Mouse (Mus musculus) embryonic facial prominence, embryonic 14.5 days (tissue): ENCODE results near the gene Snorc. TPM values are rescaled to one million over a fixed set of nuclear protein-coding genes. Genes with fewer than 3 reads are reported as not detected.

ENCODE experiments used
- ATAC-seq: fragments of 200-750 bp; cut with Nextera tagmentation; 2 replicates; pipeline ENCODE4 v1.8.0; 2017; ENCODE audit warnings: low read depth, moderate number of reproducible peaks, moderate TSS enrichment
- DNase-seq: peaks from one replicate; pipeline ENCODE4 v3.0.0-alpha.2; 2015; ENCODE audit warnings: low spot score
- H3K27ac ChIP-seq: fragments of 300-500 bp; sonication (generic); replicated peaks from 2 replicates; pipeline ENCODE4 v1.5.1; 2014; ENCODE audit warnings: low read depth, mild to moderate bottlenecking, low read length, moderate library complexity
- H3K27me3 ChIP-seq: fragments of 300-500 bp; sonication (generic); replicated peaks from 2 replicates; pipeline ENCODE4 v1.6.1; 2014; ENCODE audit warnings: low read length; ENCODE audit not compliant: control insufficient read depth, insufficient read depth
- H3K36me3 ChIP-seq: fragments of 300-500 bp; sonication (generic); 2 replicates; pipeline ENCODE4 v1.6.1; 2014; ENCODE audit warnings: low read length, mixed read lengths; ENCODE audit not compliant: control insufficient read depth, insufficient read depth
- H3K4me1 ChIP-seq: fragments of 300-500 bp; sonication (generic); 2 replicates; pipeline ENCODE4 v1.6.1; 2014; ENCODE audit warnings: antibody characterized with exemption, low read length; ENCODE audit not compliant: control insufficient read depth, insufficient read depth
- H3K4me2 ChIP-seq: fragments of 300-500 bp; sonication (generic); 2 replicates; pipeline ENCODE4 v1.6.1; 2014; ENCODE audit warnings: low read depth, mild to moderate bottlenecking, low read length, moderate library complexity, mixed read lengths
- H3K4me3 ChIP-seq: fragments of 300-500 bp; sonication (generic); 2 replicates; pipeline ENCODE4 v1.5.1; 2014; ENCODE audit warnings: low read depth, mild to moderate bottlenecking, low read length
- H3K9ac ChIP-seq: fragments of 300-500 bp; sonication (generic); 2 replicates; pipeline ENCODE4 v1.6.1; 2014; ENCODE audit warnings: low read depth, mild to moderate bottlenecking, low read length, moderate library complexity, mixed read lengths
- H3K9me3 ChIP-seq: fragments of 300-500 bp; sonication (generic); 2 replicates; pipeline ENCODE4 v1.6.1; 2016; ENCODE audit warnings: low read length; ENCODE audit not compliant: control insufficient read depth
- WGBS: fragments of 180-500 bp; shearing (Covaris S2); extraction: QIAGEN DNeasy Blood & Tissue Kit; methylation state at CpG from one replicate; pipeline ENCODE4 v1.1.7; 2014; 5-methylcytosine and 5-hydroxymethylcytosine counted together
- polyA plus RNA-seq: library from polyadenylated mRNA; unstranded; fragments of >200 nt; fragmentation: Nextera tagmentation; extraction: Ambion mirVana; gene quantifications from 2 replicates; pipeline ENCODE4 v1.2.1, GENCODE M21; 2014

The Snorc gene
- polyA plus RNA-seq, 1 experiment from 2014 or later, result 19.9 TPM

- Histone ChIP-seq H3K9me3 (no peaks in the 10 kb centered on the region), H3K27me3 (no peaks in the 10 kb centered on the region), H3K4me2 (no peak overlapping the region), H3K36me3 (no peaks in the 10 kb centered on the region), H3K4me3 (no peak overlapping the region), H3K9ac (no peak overlapping the region), H3K27ac (no peak overlapping the region), H3K4me1 (no peaks in the 10 kb centered on the region)
- DNase-seq, result peak; percentile 27
- 68% methylated on average over 6 of the region's 6 CpGs for WGBS
- ATAC-seq, result no peak
These were observed 1.8 kb upstream of the Snorc start for GRCm38 (mm10) chr1:87468321-87468720.

- Histone ChIP-seq H3K27ac (peak overlapping the region; percentile 48; the same call in 1 of the 2 replicates), H3K4me2 (no peak overlapping the region), H3K9me3 (no peaks in the 10 kb centered on the region), H3K9ac (no peak overlapping the region), H3K36me3 (no peaks in the 10 kb centered on the region), H3K4me3 (no peak overlapping the region), H3K4me1 (peaks cover 5% of the 10 kb centered on the region; the same call in 1 of the 2 replicates), H3K27me3 (peaks cover 29% of the 10 kb centered on the region)
- 70% methylated on average over 7 of the region's 7 CpGs for WGBS
- peak; percentile 27 for DNase-seq
- ATAC-seq, result 0 out of 2 replicates have a peak, but pooled peaks have one; percentile 12
These were observed 1.8 kb downstream of the Snorc start for GRCm38 (mm10) chr1:87471914-87472313.

- no peak overlapping the region for H3K4me2 ChIP-seq
- H3K27me3 ChIP-seq, result peaks cover 29% of the 10 kb centered on the region
- ATAC-seq, result no peak
- no peak overlapping the region for H3K4me3 ChIP-seq
- no peaks in the 10 kb centered on the region for H3K9me3 ChIP-seq
- H3K27ac ChIP-seq, result peak overlapping the region; percentile 48
- peaks cover 5% of the 10 kb centered on the region; the same call in 1 of the 2 replicates for H3K4me1 ChIP-seq
- H3K9ac ChIP-seq, result no peak overlapping the region
- no peaks in the 10 kb centered on the region for H3K36me3 ChIP-seq
- WGBS, result 80% methylated on average over 7 of the region's 7 CpGs
- DNase-seq, result no peak
These were observed 2.5 kb downstream of the Snorc start for GRCm38 (mm10) chr1:87472576-87472975.

GRCm38 (mm10) chr1:87475076-87475895 is 5.2 kb downstream of the Snorc start:
- DNase-seq (no peak), ATAC-seq (no peak)
- WGBS, result 2% methylated on average over 24 of the region's 42 CpGs
- peak overlapping the region; percentile 52 for H3K9ac ChIP-seq
- no peaks in the 10 kb centered on the region for H3K36me3 ChIP-seq
- peaks cover 5% of the 10 kb centered on the region; the same call in 1 of the 2 replicates for H3K4me1 ChIP-seq
- H3K4me2 ChIP-seq, result peak overlapping the region; percentile 63
- H3K27me3 ChIP-seq, result peaks cover 29% of the 10 kb centered on the region
- no peaks in the 10 kb centered on the region for H3K9me3 ChIP-seq
- H3K27ac ChIP-seq, result no peak overlapping the region
- peak overlapping the region; percentile 33 for H3K4me3 ChIP-seq

- Histone ChIP-seq H3K36me3 (no peaks in the 10 kb centered on the region), H3K4me2 (no peak overlapping the region), H3K27me3 (no peaks in the 10 kb centered on the region), H3K27ac (no peak overlapping the region), H3K4me1 (no peaks in the 10 kb centered on the region), H3K9me3 (no peaks in the 10 kb centered on the region), H3K9ac (no peak overlapping the region), H3K4me3 (no peak overlapping the region)
- WGBS, result 80% methylated on average over 4 of the region's 4 CpGs
- ATAC-seq, result no peak
- DNase-seq, result no peak
These were observed 12.5 kb downstream of the Snorc start for GRCm38 (mm10) chr1:87482546-87482945.

GRCm38 (mm10) chr1:87486386-87486785 is 16.3 kb downstream of the Snorc start:
- Histone ChIP-seq H3K9me3 (no peaks in the 10 kb centered on the region), H3K4me1 (no peaks in the 10 kb centered on the region), H3K4me3 (no peak overlapping the region), H3K27me3 (no peaks in the 10 kb centered on the region), H3K27ac (no peak overlapping the region), H3K4me2 (no peak overlapping the region), H3K9ac (no peak overlapping the region), H3K36me3 (no peaks in the 10 kb centered on the region)
- 54% methylated on average over 6 of the region's 6 CpGs for WGBS
- no peak for ATAC-seq
- DNase-seq, result peak; percentile 30

- ATAC-seq (no peak), DNase-seq (no peak)
- no peaks in the 10 kb centered on the region for H3K9me3 ChIP-seq
- H3K27me3 ChIP-seq, result no peaks in the 10 kb centered on the region
- WGBS, result 92% methylated on average over 3 of the region's 3 CpGs
- no peaks in the 10 kb centered on the region for H3K4me1 ChIP-seq
- no peak overlapping the region for H3K4me2 ChIP-seq
- no peak overlapping the region for H3K27ac ChIP-seq
- H3K36me3 ChIP-seq, result no peaks in the 10 kb centered on the region
- no peak overlapping the region for H3K9ac ChIP-seq
- H3K4me3 ChIP-seq, result no peak overlapping the region
These were observed 22.2 kb downstream of the Snorc start for GRCm38 (mm10) chr1:87492285-87492684.

GRCm38 (mm10) chr1:87493542-87493941 is 23.5 kb downstream of the Snorc start:
- no peaks in the 10 kb centered on the region for H3K4me1 ChIP-seq
- no peaks in the 10 kb centered on the region for H3K27me3 ChIP-seq
- ATAC-seq (no peak), DNase-seq (no peak)
- H3K9me3 ChIP-seq, result no peaks in the 10 kb centered on the region
- H3K4me3 ChIP-seq, result no peak overlapping the region
- H3K9ac ChIP-seq, result no peak overlapping the region
- 79% methylated on average over 4 of the region's 4 CpGs for WGBS
- no peak overlapping the region for H3K4me2 ChIP-seq
- no peaks in the 10 kb centered on the region for H3K36me3 ChIP-seq
- H3K27ac ChIP-seq, result no peak overlapping the region

GRCm38 (mm10) chr1:87505524-87505923 is 35.5 kb downstream of the Snorc start:
- ATAC-seq (no peak), DNase-seq (no peak)
- H3K4me1 ChIP-seq, result 0 out of 2 replicates have a peak, but pooled peaks cover 4% of the 10 kb centered on the region
- H3K9me3 ChIP-seq, result no peaks in the 10 kb centered on the region
- no peak overlapping the region for H3K4me2 ChIP-seq
- H3K9ac ChIP-seq, result no peak overlapping the region
- WGBS, result 86% methylated on average over 4 of the region's 4 CpGs
- no peaks in the 10 kb centered on the region for H3K36me3 ChIP-seq
- no peak overlapping the region for H3K4me3 ChIP-seq
- peaks cover 36% of the 10 kb centered on the region for H3K27me3 ChIP-seq
- H3K27ac ChIP-seq, result no peak overlapping the region
